Mouse (Mus musculus) liver, embryonic 14.5 days (tissue): Measurements from ENCODE around the gene Cep250. TPM values are rescaled to one million over a fixed set of nuclear protein-coding genes. Genes with fewer than 3 reads are reported as not detected.
A peak's percentile ranks its signal among the peaks of the same experiment; 100 is the strongest.

ENCODE experiments used
- ATAC-seq: fragments of 200-750 bp; cut with Nextera tagmentation; 2 replicates; pipeline ENCODE4 v1.8.0; 2017; ENCODE audit warnings: moderate number of reproducible peaks, mild to moderate bottlenecking, moderate library complexity; ENCODE audit not compliant: insufficient read depth
- DNase-seq, 3 experiments: peaks; one replicate each; pipeline ENCODE4 v3.0.0-alpha.2; 2012 to 2013; ENCODE audit warnings: low read depth in 3 of 3, low spot score in 3 of 3
- H3K27ac ChIP-seq: fragments of 300-500 bp; sonication (generic); 2 replicates; pipeline ENCODE4 v1.5.1; 2014; ENCODE audit warnings: moderate library complexity, mild to moderate bottlenecking, control low read depth, inconsistent platforms
- H3K27me3 ChIP-seq: fragments of 300-500 bp; sonication (generic); 2 replicates; pipeline ENCODE4 v1.6.1; 2014; ENCODE audit warnings: mild to moderate bottlenecking, low read length, moderate library complexity; ENCODE audit not compliant: control insufficient read depth, insufficient read depth
- H3K36me3 ChIP-seq: fragments of 300-500 bp; sonication (generic); replicated peaks from 2 replicates; pipeline ENCODE4 v1.6.1; 2014; ENCODE audit warnings: low read depth; ENCODE audit not compliant: control insufficient read depth, insufficient read depth
- H3K4me1 ChIP-seq, 2 experiments: fragments of 200-500 bp in 1 of 2; fragments of 300-500 bp in 1 of 2; sonication (generic) in 1 of 2; replicated peaks; 2 replicates each; pipeline ENCODE4 v1.6.1; 2012 to 2014; ENCODE audit warnings: antibody characterized with exemption in 1 of 2, inconsistent platforms in 1 of 2, low read length in 1 of 2; ENCODE audit not compliant: control insufficient read depth in 2 of 2, insufficient read depth in 2 of 2
- H3K4me2 ChIP-seq: fragments of 300-500 bp; sonication (generic); 2 replicates; pipeline ENCODE4 v1.6.1; 2014; ENCODE audit warnings: low read depth, mild to moderate bottlenecking, control low read depth, moderate library complexity
- H3K4me3 ChIP-seq, 2 experiments: fragments of 200-500 bp in 1 of 2; fragments of 300-500 bp in 1 of 2; sonication (generic) in 1 of 2; 2 replicates each; pipeline ENCODE4 v1.5.1; 2012 to 2014; ENCODE audit warnings: low read depth in 2 of 2, low read length in 2 of 2, mild to moderate bottlenecking in 2 of 2, control low read depth in 1 of 2, inconsistent platforms in 1 of 2, moderate library complexity in 1 of 2; ENCODE audit not compliant: insufficient read depth in 1 of 2
- H3K9ac ChIP-seq: fragments of 300-500 bp; sonication (generic); replicated peaks from 2 replicates; pipeline ENCODE4 v1.6.1; 2014; ENCODE audit warnings: mild to moderate bottlenecking, control low read depth, moderate library complexity
- H3K9me3 ChIP-seq: fragments of 300-500 bp; sonication (generic); 2 replicates; pipeline ENCODE4 v1.6.1; 2016; ENCODE audit warnings: low read length, mixed read lengths; ENCODE audit not compliant: control insufficient read depth
- CTCF ChIP-seq: IDR thresholded peaks from 2 replicates; pipeline ENCODE4 v1.5.1; 2016; ENCODE audit warnings: antibody characterized with exemption, low read depth, control low read depth
- EP300 ChIP-seq: IDR thresholded peaks from 2 replicates; pipeline ENCODE4 v1.6.1; 2016; ENCODE audit warnings: antibody characterized with exemption, low read depth
- WGBS: fragments of 180-500 bp; shearing (Covaris S2); extraction: QIAGEN DNeasy Blood & Tissue Kit; methylation state at CpG from one replicate; pipeline ENCODE4 v1.1.7; 2014; ENCODE audit not compliant: insufficient replicate concordance; 5-methylcytosine and 5-hydroxymethylcytosine counted together
- polyA plus RNA-seq, 2 experiments: library from polyadenylated mRNA; depleted of rRNA in 1 of 2; stranded (reverse) in 1 of 2; unstranded in 1 of 2; fragments of >200 nt; fragmentation: Nextera tagmentation in 1 of 2; extraction: Ambion mirVana in 1 of 2; gene quantifications; 2 replicates each; pipeline versions ENCODE4 v1.2.1 to v1.2.3; 2012 to 2014

The Cep250 gene
- polyA plus RNA-seq, 2 experiments = 7.4 to 9.8 TPM

- H3K27ac ChIP-seq = no peak overlapping the region
- H3K4me1 ChIP-seq = peaks cover 7 to 20% of the 10 kb centered on the region in 2 experiments; a peak in 3 of 4 replicates
- no peak overlapping the region for H3K9ac ChIP-seq
- H3K36me3 ChIP-seq = no peaks in the 10 kb centered on the region
- no peak overlapping the region for H3K4me2 ChIP-seq
- TF ChIP-seq EP300 = no peak
- no peak for TF ChIP-seq CTCF
- H3K27me3 ChIP-seq = no peaks in the 10 kb centered on the region
- no peaks in the 10 kb centered on the region for H3K9me3 ChIP-seq
- 53% methylated on average over 4 of the region's 4 CpGs for WGBS
- DNase-seq = no peak
- H3K4me3 ChIP-seq = no peak overlapping the region
- peak; percentile 10; the same call in 1 of the 2 replicates for ATAC-seq
Observed at GRCm38 (mm10) chr2:155946499-155946898, 9.8 kb upstream of the Cep250 start.

GRCm38 (mm10) chr2:155947390-155948002 is 8.8 kb upstream of the Cep250 start:
- Histone ChIP-seq H3K4me1 (peaks cover 7 to 21% of the 10 kb centered on the region in 2 experiments; a peak in 3 of 4 replicates), H3K4me3 (no peak overlapping the region), H3K27ac (peak overlapping the region; percentile 4; the same call in 1 of the 2 replicates), H3K9ac (0 out of 2 replicates have a peak overlapping the region, but pooled peaks have one; percentile 4), H3K27me3 (no peaks in the 10 kb centered on the region), H3K36me3 (no peaks in the 10 kb centered on the region), H3K4me2 (peak overlapping the region; percentile 40), H3K9me3 (no peaks in the 10 kb centered on the region)
- WGBS = 44% methylated on average over 5 of the region's 5 CpGs
- DNase-seq (peak; percentile 40 to 68 (median 58)), ATAC-seq (peak; percentile 74)
- no peak for TF ChIP-seq CTCF
- TF ChIP-seq EP300 = peak; percentile 56

- 62% methylated on average over 6 of the region's 6 CpGs for WGBS
- Histone ChIP-seq H3K9ac (no peak overlapping the region), H3K4me1 (peaks cover 7 to 21% of the 10 kb centered on the region in 2 experiments; a peak in 3 of 4 replicates), H3K36me3 (no peaks in the 10 kb centered on the region), H3K27ac (no peak overlapping the region), H3K4me2 (no peak overlapping the region), H3K27me3 (no peaks in the 10 kb centered on the region), H3K9me3 (no peaks in the 10 kb centered on the region), H3K4me3 (no peak overlapping the region)
- ATAC-seq (no peak), DNase-seq (no peak)
- TF ChIP-seq EP300 (no peak), CTCF (no peak)
Observed at GRCm38 (mm10) chr2:155949362-155949761, 6.9 kb upstream of the Cep250 start.

- ATAC-seq = no peak
- no peaks in the 10 kb centered on the region for H3K36me3 ChIP-seq
- peak; percentile 62 for TF ChIP-seq CTCF
- no peak for TF ChIP-seq EP300
- no peak overlapping the region for H3K27ac ChIP-seq
- no peak overlapping the region for H3K4me2 ChIP-seq
- no peaks in the 10 kb centered on the region; the same call in 1 of the 2 replicates for H3K27me3 ChIP-seq
- no peak overlapping the region for H3K9ac ChIP-seq
- H3K9me3 ChIP-seq = no peaks in the 10 kb centered on the region
- DNase-seq = peak in 1 of 3 experiments; percentile 33
- H3K4me3 ChIP-seq = no peak overlapping the region
- H3K4me1 ChIP-seq = peaks cover 7 to 14% of the 10 kb centered on the region in 2 experiments; a peak in 3 of 4 replicates
Observed at GRCm38 (mm10) chr2:155952006-155952405, 4.3 kb upstream of the Cep250 start.

GRCm38 (mm10) chr2:155959981-155960380 is 3.7 kb downstream of the Cep250 start:
- ATAC-seq (no peak), DNase-seq (no peak)
- Histone ChIP-seq H3K4me1 (peaks cover 2 to 4% of the 10 kb centered on the region in 2 experiments; a peak in 2 of 4 replicates), H3K27ac (no peak overlapping the region), H3K9ac (no peak overlapping the region), H3K4me2 (no peak overlapping the region), H3K36me3 (no peaks in the 10 kb centered on the region; the same call in 1 of the 2 replicates), H3K9me3 (no peaks in the 10 kb centered on the region), H3K4me3 (no peak overlapping the region), H3K27me3 (no peaks in the 10 kb centered on the region)
- TF ChIP-seq CTCF (no peak), EP300 (no peak)
- 82% methylated on average over 5 of the region's 5 CpGs for WGBS
